Mouse (Mus musculus): ENCODE measurements around the gene Calm2. TPM values are rescaled to one million over a fixed set of nuclear protein-coding genes. Genes with fewer than 3 reads are reported as not detected.

The Calm2 gene
- polyA plus RNA-seq, 1 experiment: 3.2 TPM

DNA sequence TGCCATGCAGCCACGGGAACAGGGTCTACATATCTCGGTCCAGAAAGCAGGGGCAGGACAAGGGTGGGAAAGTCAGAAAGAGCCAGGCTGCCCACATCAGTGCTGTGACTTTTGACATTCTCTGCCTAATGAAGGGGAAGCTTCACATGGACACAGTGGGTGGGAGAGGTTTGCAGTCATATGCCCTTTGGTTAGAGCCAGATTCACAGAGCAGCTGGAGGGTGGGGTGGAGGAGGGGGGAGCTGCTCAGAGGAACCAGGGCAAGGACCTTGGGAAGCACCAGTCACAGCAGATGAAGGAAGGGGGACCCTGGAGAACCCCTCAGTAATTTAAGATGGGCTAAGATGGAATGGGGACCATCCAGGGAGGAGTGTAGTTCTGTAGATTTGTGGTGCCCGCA is 60.9 kb downstream of the Calm2 start:
- Histone ChIP-seq H3K4me1 (ENCODE audit: control insufficient read depth) (no peaks in the 10 kb centered on the region), H3K4me3 (replicated peaks) (no peak overlapping the region), H3K36me3 (ENCODE audit: control insufficient read depth) (no peaks in the 10 kb centered on the region; the same call in none of the 2 replicates), H3K27me3 (ENCODE audit: control insufficient read depth) (no peaks in the 10 kb centered on the region), H3K9me3 (ENCODE audit: control insufficient read depth, low read length) (no peaks in the 10 kb centered on the region)
- TF ChIP-seq TAL1 (IDR thresholded peaks at IDR 0.05; ENCODE audit: low read length): no peak
- no peak for TF ChIP-seq GATA1 (IDR thresholded peaks at IDR 0.05; ENCODE audit: low read length)

Other genes with a start within 250 kb of the Calm2 start
- gene Mcfd2, start 181.0 kb downstream of the Calm2 start, polyA plus RNA-seq (2012): 0.09 and 0.13 TPM in 2 replicates
- 2.6 and 2.7 TPM in 2 replicates for gene Ttc7, start 164.0 kb downstream of the Calm2 start, polyA plus RNA-seq (2012)
- not detected in 2 replicates for gene Stpg4, start 19.2 kb downstream of the Calm2 start, polyA plus RNA-seq (2012)
- not detected in 2 replicates for gene Epcam, start 189.0 kb upstream of the Calm2 start, polyA plus RNA-seq (2012)
- gene Msh2, start 225.4 kb upstream of the Calm2 start, polyA plus RNA-seq (2012): 0.43 and 0.57 TPM in 2 replicates